Mouse (Mus musculus) v-Abl transformed pro-B cells (cell line): ENCODE data around the gene Rnf130.

ENCODE experiments used
- in situ Hi-C, 2 experiments: fragments of 400-800 bp; cut with MboI; formaldehyde crosslinking; loops; one replicate each; pipeline ENCODE4 v1.15.1; 2025; ENCODE audit not compliant: unreplicated experiment in 2 of 2

Rnf130 gene

DNA sequence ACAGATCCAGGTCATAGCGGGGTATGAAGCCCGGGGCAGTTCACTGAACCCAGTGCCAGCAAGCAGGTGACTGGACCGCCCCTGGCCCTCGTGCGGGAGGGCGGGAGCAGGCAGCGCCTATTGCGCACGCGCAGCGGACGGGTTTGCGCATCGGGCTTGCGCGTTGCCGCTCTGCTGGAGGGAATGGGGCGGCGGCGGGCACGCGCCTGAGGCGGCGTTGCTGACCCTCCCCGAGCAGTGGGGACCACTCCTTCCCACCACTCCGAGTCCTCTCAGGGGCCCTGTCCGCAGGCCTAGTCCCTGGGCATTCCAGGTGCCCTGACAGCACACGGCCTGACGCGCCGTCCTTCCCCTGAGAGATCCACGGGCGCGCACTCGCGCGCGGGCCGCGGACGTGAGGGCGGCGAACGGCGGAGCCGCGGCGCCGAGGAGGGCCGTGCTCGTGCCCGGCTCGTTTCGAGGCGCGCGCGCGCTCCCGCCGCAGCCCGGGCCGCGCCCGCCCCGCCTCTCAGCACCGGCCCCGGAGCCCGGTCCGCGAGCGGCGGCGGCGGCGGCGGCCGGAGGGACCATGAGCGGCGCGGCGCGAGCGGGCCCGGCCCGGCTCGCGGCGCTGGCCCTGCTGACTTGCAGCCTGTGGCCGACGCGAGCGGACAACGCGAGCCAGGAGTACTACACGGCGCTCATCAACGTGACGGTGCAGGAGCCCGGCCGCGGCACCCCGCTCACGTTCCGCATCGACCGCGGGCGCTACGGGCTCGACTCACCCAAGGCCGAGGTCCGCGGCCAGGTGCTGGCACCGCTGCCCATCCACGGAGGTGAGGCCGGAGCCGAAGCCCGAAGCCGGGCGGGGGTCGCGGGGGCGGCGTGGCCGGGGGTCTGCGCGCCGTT lies at the start of gene Rnf130:
Gene Rnf130 (plus strand): TSS at position 514 of the 888 bp plus-strand sequence.
- in situ Hi-C loops = no loop called here

DNA sequence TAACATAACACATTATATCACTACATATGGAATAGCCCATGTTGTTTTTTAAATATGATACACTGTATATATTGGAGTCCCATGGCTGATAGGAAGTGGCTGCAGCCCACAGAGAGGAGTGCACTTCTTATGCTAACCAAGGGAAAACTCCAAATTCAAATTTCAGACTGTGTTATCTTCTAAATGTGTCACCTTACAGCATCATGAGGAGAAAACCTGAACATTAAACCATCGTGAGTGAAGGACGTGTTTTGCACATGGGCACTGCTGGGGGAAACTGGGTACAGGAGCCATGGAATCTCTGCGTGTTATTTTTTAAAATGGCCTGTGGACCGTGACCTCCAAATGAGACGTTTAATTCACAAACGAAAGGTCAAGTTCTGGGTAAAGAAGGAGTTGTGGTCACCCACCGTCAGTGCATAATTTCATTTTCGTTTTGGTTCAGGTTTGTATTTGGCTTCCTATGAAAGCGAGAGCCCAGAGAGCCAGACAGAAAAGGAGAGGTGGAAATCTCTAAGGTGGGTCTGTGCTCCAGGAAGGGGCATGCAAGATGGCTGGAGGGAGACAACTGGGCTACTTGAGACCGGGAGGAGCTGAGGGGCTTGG lies 47.1 kb upstream of the Rnf130 start:
- in situ Hi-C loops = loop anchor here in 1 of 2 experiments (25.0 kb wide), 2 partner anchors 784 to 1284 kb away; partner anchors contain the start of genes BC049762 and Clk4

DNA sequence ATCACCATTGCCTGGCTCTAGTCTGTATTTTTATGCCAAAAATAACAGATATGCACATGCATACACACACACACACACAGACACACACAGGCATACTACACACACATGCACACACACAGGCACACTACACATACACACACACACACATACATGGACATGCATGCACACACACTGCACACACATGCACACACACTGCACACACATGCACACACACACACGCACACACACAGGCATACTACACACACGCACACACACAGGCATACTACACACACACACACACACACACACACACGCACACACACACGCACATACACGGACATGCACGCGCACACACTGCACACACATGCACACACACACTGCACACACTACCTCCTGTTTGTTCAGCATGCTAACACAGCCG lies 46.2 kb upstream of the Rnf130 start:
- in situ Hi-C loops = loop anchor here in 1 of 2 experiments (25.0 kb wide), 2 partner anchors 783 to 1283 kb away; partner anchors contain the start of genes BC049762 and Clk4

DNA sequence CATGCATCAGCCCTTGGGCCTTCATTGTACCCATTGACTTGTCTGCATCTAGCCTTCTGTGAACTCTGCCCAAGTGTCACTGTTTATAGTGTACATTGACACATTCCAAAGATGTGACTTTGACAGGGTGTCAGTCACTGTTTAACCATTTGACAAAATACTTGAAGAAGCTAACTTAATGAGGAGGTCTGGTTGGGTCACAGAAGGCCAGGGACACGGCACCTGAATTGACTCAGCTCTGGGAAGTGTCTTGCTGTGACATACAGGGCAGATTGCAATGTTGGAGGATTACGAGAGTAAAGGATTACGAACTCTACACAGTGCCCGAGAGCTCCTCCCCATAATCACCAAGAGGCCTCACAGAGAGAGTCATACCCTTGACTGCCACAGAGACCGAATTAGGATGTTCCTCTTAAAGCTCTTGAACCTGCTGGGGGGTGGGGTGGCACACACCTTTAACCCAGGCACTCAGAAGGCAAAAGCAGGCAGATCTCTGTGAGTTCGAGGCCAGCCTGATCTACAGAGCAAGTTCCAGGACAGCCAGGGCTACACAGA lies 44.4 kb upstream of the Rnf130 start:
- in situ Hi-C loops = loop anchor here (5.0 to 25.0 kb wide), 8 partner anchors 134 to 1282 kb away; partner anchors contain the start of genes BC049762 (in 1 of the 2), Clk4 (in 1 of the 2) and Rufy1 (in 1 of the 2)

DNA sequence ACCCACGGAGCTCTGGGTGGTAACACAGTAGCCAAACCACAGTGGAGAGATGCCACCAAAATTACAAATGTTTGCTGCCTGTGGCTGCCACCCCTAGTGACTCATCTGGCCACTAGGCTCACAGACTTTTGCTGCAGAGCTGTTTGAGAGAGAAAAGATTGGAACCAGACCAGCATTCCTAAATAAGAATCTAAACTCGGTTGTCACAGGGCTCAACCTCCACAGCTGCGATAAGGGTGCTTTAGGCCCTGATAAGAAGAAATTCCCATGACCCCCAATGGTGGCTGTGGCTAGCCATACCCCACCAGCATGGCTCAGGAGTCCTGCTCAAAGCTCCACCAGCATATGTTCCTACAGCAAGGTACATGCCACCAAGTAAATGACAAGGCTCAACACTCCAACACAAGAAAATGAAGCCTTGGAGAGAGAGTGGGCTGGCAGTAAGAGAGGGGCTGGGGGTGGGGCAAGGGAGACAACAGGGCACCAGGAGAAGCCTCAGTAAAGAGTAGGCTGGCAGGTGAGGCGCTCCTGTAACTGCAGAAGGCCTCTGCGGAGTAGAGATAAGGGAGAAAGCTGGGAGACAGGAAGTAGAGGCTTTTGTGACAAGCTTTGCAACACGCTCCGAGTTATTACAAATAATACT lies 43.7 kb upstream of the Rnf130 start:
- in situ Hi-C loops = loop anchor here (5.0 to 25.0 kb wide), 8 partner anchors 133 to 1281 kb away; partner anchors contain the start of genes BC049762 (in 1 of the 2), Clk4 (in 1 of the 2) and Rufy1 (in 1 of the 2)

DNA sequence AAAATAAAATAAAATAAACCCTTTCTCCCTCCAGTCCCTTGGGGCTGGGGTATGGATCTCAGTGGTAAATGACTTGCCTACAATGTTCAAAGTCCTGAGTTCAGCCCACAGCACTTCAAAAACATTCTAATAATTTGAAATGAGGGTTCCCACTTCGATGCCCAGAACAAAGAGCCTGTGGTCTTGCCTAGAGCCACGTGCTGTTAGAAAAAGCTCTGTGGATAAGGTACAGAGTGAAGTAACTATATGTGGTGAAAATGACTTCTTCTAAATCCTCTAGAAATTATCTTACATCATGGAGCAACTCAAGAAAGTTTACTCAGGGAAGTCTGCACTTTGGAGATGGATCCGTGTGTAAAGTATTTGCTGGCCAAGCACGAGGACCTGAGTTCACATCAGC lies 43.1 kb upstream of the Rnf130 start:
- in situ Hi-C loops = loop anchor here (5.0 to 25.0 kb wide), 8 partner anchors 133 to 1280 kb away; partner anchors contain the start of genes BC049762 (in 1 of the 2), Clk4 (in 1 of the 2) and Rufy1 (in 1 of the 2)

DNA sequence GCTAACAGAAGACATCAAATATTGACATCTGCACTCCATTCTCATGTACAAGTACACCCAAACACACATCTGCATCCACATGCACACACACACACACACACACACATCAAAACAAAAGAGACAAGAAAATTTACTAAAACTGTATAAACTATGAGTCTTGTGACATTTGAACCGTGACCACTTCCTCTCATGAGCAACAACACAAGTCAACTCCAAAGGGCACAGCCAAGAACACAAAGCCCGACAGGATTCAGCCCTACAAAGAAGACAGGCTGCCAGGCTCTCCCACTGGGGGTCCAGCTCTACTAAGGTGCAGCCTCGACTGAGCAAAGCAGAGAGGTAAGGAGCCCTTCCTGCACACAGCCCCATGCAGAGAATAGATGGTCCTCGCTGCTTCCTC lies 42.3 kb upstream of the Rnf130 start:
- in situ Hi-C loops = loop anchor here (5.0 to 25.0 kb wide), 8 partner anchors 132 to 1279 kb away; partner anchors contain the start of genes BC049762 (in 1 of the 2), Clk4 (in 1 of the 2) and Rufy1 (in 1 of the 2)

DNA sequence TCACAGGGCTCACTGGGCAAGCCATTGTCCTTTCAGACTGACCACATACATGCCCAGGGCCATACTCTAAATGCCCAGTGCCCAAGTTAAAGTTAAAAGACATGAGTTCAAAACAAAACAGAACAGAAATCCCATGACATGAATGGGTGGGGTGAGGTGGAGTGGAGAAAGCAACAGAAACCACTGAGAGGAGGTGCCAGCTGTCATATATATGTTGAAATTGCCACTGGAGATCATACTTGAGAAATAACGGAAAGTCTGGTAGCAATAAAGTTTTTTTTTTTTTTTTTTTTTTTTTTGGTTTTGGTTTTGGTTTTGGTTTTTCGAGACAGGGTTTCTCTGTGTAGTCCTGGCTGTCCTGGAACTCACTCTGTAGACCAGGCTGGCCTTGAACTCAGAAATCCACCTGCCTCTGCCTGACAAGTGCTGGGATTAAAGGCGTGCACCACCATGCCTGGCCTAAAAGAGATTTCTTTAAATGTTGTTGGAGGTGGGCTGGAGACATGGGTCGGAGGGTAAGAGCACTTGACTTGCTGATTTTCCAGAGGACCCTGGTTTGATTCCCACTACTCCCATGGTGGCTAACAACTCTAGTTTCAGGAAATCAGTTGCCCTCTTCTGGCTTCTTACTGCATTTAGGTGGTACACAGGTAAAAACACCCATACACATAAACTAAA lies 41.1 kb upstream of the Rnf130 start:
- in situ Hi-C loops = loop anchor here (5.0 to 25.0 kb wide), 8 partner anchors 131 to 1278 kb away; partner anchors contain the start of genes BC049762 (in 1 of the 2), Clk4 (in 1 of the 2) and Rufy1 (in 1 of the 2)

DNA sequence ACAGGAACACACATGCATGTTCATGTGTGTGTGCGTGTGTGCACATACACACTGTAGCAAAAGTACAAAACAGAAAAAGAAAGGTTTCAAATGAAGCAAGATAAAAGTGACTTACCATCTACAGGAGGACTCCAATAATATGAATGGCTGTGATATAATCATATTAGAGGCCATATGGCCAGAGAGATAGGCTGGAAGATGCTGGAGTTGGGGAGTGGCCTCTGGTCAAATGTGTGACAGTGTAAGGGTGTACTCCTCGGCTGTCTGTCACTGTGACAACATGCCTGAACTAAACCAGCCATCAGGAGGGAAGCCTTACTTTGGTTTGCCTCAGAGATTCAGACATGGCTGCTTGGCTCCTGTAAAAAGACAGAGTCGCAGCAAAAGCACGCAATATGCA lies 40.1 kb upstream of the Rnf130 start:
- in situ Hi-C loops = loop anchor here (5.0 to 25.0 kb wide), 7 partner anchors 130 to 1277 kb away; partner anchors contain the start of genes BC049762 (in 1 of the 2), Clk4 (in 1 of the 2) and Rufy1 (in 1 of the 2)

DNA sequence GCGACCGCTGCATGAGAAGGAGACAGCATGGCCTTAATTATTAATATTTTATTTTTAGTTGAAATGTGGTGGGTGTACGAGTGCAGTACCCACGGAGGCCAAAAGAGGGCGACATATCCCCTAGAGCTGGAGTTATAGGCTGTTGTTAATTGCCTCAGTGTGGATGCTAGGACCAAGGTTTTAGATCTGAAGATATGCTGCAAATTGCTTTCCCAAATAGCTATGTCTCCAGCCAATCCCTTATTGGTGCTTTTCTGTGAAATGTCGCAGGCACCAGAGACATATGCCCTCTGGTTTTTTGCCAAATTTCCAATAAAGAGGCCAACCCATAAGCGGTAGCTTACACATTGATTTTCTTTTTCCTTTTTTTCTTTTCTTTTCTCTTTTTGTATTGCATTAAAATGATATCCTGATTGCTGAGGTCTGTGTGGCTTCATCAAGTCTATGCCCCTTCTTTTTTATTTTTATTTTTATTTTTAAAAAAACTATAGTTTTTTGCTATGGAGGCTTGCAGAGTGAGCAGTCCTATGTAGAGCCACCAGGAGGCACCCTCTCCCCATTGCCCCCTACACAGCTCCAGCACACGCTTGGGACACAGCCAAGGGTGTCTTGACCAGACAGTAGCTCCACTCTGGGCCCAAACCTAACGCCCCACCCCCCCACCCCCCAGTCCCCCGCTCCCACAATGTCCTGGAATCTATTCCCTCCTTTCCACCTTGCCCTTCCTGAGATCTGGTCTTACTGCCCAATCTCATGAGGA lies 38.7 kb upstream of the Rnf130 start:
- in situ Hi-C loops = loop anchor here (5.0 to 25.0 kb wide), 7 partner anchors 128 to 1276 kb away; partner anchors contain the start of genes BC049762 (in 1 of the 2), Clk4 (in 1 of the 2) and Rufy1 (in 1 of the 2)

DNA sequence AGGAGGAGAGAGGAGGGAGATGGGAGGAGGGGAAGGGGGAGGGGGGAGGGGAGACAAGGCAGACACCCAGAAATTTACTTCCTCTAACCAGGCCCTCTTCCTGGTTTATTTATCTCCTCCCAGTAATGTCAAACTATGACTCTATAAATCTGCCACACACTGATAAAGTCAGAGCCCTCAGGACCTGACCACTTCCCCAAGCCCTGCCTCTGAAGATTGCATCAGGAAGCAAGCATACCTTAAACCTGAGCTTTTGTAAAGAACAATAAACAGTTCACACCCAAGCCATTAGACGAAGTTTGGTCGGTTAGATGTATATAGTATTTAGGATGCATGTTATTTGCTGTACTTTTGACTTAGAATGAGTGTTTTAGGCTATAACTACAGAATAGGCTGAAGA lies 30.6 kb upstream of the Rnf130 start:
- in situ Hi-C loops = loop anchor here in 1 of 2 experiments (25.0 kb wide), 2 partner anchors 768 to 1268 kb away; partner anchors contain the start of genes BC049762 and Clk4

DNA sequence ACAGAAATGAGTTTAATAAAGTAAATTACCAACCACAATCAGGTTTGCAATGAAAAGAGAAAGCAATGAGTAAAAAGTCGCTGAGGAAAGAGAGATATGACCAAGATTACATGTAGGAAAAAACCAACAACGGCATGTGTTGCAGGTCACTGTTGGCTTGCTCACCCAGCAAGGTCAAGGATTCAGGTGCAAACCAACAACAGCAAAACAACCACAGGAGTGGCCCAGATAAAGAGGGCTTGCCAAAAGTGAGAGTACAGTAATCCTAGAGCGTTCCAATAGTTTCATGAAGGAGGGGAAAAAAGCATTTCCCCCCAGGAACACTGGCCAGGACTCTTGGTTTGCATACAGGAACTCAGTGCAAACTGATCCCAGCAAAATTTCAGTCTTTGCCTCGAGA lies 28.7 kb upstream of the Rnf130 start:
- in situ Hi-C loops = loop anchor here in 1 of 2 experiments (25.0 kb wide), 2 partner anchors 766 to 1266 kb away; partner anchors contain the start of genes BC049762 and Clk4

DNA sequence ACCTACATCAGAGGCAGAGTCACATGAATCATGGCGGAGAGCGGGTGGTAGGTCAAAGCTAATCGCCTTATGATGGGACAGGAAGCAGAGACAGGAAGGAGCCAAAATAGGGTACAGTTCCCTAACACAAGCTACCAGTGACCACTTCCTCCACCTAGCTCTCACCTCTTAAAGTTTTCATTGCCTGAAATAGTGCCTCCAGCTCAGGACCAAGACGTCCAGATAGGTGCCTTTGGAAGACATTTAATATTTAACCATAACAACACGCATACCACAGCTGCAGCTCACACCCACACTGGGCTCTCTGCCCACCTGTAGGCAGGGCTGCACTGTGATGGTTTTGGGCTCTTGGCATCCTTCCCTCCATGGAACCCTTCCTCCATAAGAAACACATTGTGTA lies 27.8 kb upstream of the Rnf130 start:
- in situ Hi-C loops = loop anchor here in 1 of 2 experiments (25.0 kb wide), 2 partner anchors 765 to 1265 kb away; partner anchors contain the start of genes BC049762 and Clk4

DNA sequence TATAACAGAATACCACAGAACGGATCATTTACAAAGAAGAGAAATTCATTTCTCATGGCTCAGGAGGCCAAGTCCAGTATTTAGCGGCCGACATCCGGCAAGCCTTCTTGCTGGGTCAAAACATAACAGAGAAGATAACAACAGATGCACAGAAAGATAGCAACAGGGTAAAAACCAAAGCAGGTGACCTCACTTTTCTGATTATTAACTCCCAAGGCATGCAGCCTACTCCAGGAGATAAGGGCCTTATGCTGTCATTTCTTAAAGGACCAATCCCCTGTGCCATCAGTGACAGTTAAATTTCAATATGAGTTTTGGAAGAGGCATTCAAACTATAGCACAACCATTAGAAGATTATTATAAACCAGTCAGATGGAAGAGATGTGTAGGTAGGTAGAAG lies 22.3 kb upstream of the Rnf130 start:
- in situ Hi-C loops = no loop called here

DNA sequence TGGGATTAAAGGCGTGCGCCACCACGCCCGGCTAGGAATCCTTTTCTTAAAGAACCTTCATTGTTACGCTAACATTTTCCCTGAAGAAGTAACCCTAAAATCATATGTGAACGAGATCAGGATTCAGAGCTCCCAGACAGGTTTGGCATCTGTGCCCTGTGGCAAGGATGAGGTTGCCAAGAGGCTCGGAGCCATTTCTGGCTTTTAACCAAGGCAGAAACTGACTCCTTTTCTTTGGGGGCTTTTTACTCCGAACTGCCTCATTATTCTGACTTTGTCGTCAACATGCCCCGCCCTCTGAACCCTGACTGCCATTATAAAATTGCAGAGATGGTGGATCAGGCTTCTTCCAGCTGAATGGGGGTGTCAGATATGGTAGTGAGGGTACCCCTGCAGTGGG lies 17.4 kb upstream of the Rnf130 start:
- in situ Hi-C loops = no loop called here

DNA sequence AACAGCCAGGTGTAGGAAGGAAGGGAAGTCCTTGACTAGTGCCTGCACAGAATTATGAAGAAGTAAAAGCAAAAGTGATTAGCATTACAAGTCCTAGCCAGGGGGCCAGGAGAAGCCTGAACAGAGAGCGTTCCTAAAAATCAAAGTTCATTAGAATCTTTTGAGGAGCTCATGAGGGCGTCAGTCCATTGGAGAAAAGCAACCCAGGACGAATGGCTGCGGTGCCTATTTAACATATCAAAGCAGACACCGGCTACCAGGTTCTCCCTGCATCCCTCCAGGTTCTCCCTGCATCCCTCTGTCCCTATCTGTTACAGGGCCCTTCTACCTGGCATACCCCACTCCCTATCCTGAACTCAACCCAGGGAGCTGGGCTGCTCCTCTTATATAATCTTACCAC lies 16.9 kb upstream of the Rnf130 start:
- in situ Hi-C loops = no loop called here

DNA sequence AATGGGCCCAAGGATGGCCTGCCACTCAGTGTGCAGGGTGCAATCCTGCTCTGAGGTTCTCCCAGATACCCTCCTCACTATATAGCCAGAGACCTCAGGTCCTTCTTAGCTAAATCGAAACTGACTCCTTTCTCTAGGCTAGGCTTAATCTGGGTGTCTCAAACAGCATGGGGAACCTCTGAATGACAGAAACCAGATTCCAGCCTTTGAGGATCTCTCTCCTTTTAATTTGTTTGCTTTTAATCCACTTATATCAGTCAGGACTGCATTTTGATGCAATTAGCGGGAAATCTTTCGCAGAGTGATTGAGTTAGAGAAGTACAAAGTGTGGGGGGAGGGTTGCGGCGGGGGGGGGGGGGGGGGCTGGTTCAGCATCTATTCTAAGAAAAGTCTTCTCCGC lies 12.1 kb upstream of the Rnf130 start:
- in situ Hi-C loops = no loop called here

DNA sequence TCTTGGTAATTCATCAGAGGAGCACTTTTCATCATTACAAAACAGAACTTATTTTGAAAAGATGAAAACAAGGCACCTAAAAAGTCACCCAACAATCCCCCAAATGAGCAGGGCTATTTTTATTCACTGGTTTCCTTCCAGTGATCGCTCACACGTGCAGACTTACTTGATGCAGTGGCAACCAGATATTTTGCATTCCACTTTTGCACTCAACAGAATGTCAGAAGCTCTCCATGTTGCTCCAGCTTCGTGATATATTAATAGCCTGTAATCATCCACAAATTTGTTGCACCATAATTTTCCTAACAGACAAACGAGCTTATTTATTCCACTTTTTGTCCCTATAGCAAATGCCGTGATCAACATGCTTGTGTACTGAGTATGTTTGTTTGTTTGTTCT lies 8.6 kb upstream of the Rnf130 start:
- in situ Hi-C loops = no loop called here
